Mouse (Mus musculus) G1E (cell line): ENCODE measurements around the gene Cttnbp2. TPM values are rescaled to one million over a fixed set of nuclear protein-coding genes. Genes with fewer than 3 reads are reported as not detected.

Experiments used
- ATAC-seq: 2 replicates; pipeline ENCODE4 v1.8.0; 2016; ENCODE audit warnings: mild to moderate bottlenecking; ENCODE audit not compliant: insufficient number of reproducible peaks, poor library complexity, low FRiP score, severe bottlenecking; ENCODE audit errors: extremely low read depth
- DNase-seq: peaks from one replicate; pipeline ENCODE4 v3.0.0; 2012; ENCODE audit warnings: low spot score
- H3K27me3 ChIP-seq: 2 replicates; pipeline ENCODE4 v1.6.1; 2012; ENCODE audit warnings: mild to moderate bottlenecking, low read length, inconsistent platforms; ENCODE audit not compliant: insufficient read depth
- H3K36me3 ChIP-seq: replicated peaks from 2 replicates; pipeline ENCODE3; 2012; ENCODE audit warnings: mild to moderate bottlenecking, inconsistent platforms
- H3K4me1 ChIP-seq: 2 replicates; pipeline ENCODE4 v1.6.1; 2012; ENCODE audit warnings: low read depth, low read length, inconsistent platforms, mixed read lengths; ENCODE audit not compliant: insufficient read depth
- H3K4me3 ChIP-seq: 2 replicates; pipeline ENCODE4 v1.5.1; 2012; ENCODE audit warnings: low read depth, mild to moderate bottlenecking, inconsistent platforms, low read length, moderate library complexity, mixed read lengths
- H3K9me3 ChIP-seq: replicated peaks from 2 replicates; pipeline ENCODE4 v1.6.1; 2012; ENCODE audit warnings: inconsistent platforms
- CTCF ChIP-seq: IDR thresholded peaks from 2 replicates; pipeline ENCODE4 v1.5.1; 2012; ENCODE audit warnings: low read depth, low read length, inconsistent platforms, mixed read lengths
- GATA1 ChIP-seq: IDR thresholded peaks from 2 replicates; pipeline ENCODE4 v1.6.1; 2012; ENCODE audit warnings: borderline replicate concordance, low read length, inconsistent platforms, mixed read lengths
- GATA2 ChIP-seq: IDR thresholded peaks from 2 replicates; pipeline ENCODE4 v1.6.1; 2012; ENCODE audit warnings: low read depth, low read length, inconsistent platforms, borderline replicate concordance
- POLR2AphosphoS5 ChIP-seq: IDR thresholded peaks from 2 replicates; pipeline ENCODE4 v1.6.1; 2012; ENCODE audit warnings: low read depth, low read length, inconsistent platforms; ENCODE audit not compliant: insufficient replicate concordance
- TAL1 ChIP-seq: conservative IDR thresholded peaks from 2 replicates; pipeline ENCODE4 v1.6.1; 2012; ENCODE audit warnings: low read depth, low read length, inconsistent platforms, mixed read lengths
- polyA plus RNA-seq: library from polyadenylated mRNA; stranded (reverse); fragments of >175 nt; gene quantifications from 2 replicates; pipeline ENCODE4 v1.2.3, GENCODE M21; 2012
- total RNA-seq, 2 experiments: library from RNA; stranded (forward) in 1 of 2; stranded (reverse) in 1 of 2; fragments of 200-1000 nt in 1 of 2; fragments of >200 nt in 1 of 2; fragmentation: Nextera tagmentation in 1 of 2; gene quantifications; 2 replicates each; pipeline ENCODE4 v1.2.3; 2014 to 2017

Gene Cttnbp2
- total and polyA plus RNA-seq, 3 experiments, result 0.22 TPM; not detected in 2

DNA sequence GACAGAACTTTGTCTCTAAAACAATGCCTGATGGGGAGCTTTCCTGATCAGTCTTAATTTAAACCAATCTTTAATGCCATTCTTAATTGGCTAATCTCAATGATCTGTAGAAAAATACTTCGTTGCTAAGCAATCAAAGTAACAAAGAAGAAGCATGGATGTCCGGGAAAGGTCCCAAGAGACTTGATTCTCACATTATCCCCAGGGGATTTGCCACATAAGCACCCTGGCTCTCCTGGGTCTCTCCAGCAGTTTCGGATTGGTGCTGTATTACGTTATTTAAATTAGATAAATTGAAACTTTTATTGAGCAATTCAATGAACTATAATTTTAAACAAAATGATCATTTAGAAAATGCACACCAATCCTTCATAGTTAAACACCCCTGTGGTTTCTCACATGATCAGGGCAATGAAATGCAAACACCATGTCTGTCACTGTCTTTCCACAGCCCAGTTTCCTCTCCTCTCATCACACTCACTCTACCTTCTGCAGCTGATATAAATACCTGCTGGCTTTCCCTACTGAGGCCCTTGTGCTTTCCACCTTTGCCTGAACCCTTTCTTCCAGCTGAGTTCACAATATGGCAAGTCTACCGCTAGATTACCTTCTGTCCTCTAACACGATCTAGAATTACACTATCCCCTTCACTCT is 22.3 kb downstream of the Cttnbp2 start:
- no peak for TF ChIP-seq TAL1
- Histone ChIP-seq H3K4me3 (no peak overlapping the region), H3K27me3 (no peaks in the 10 kb centered on the region; the same call in 1 of the 2 replicates), H3K4me1 (no peaks in the 10 kb centered on the region), H3K36me3 (no peaks in the 10 kb centered on the region), H3K9me3 (no peaks in the 10 kb centered on the region)
- no peak for DNase-seq
- ATAC-seq, result no peak

DNA sequence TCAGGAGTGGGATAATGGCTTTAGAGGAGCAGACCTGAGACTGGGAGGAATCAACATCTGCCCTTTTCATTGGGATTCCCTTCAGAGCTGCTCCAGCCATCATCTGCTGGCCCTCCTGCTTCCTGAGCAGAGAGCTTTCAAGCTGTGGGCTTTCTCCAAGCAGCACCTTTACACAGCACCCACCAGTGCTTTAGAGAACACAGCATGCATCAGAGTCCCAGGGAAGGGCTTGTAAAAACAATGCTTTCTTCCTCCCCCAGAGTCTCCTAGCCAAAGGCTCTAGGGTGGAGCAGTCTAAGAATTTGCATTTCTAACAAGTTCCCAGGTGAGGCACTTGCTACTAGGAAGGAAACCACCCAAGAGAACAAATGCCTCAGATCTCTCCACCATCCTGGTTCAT is 29.6 kb downstream of the Cttnbp2 start:
- Histone ChIP-seq H3K9me3 (no peaks in the 10 kb centered on the region), H3K36me3 (no peaks in the 10 kb centered on the region), H3K4me1 (no peaks in the 10 kb centered on the region), H3K27me3 (no peaks in the 10 kb centered on the region), H3K4me3 (no peak overlapping the region)
- TF ChIP-seq TAL1, result no peak
- TF ChIP-seq POLR2AphosphoS5, result no peak
- no peak for TF ChIP-seq GATA2
- no peak for TF ChIP-seq CTCF
- no peak for TF ChIP-seq GATA1
- no peak for ATAC-seq
- no peak for DNase-seq

DNA sequence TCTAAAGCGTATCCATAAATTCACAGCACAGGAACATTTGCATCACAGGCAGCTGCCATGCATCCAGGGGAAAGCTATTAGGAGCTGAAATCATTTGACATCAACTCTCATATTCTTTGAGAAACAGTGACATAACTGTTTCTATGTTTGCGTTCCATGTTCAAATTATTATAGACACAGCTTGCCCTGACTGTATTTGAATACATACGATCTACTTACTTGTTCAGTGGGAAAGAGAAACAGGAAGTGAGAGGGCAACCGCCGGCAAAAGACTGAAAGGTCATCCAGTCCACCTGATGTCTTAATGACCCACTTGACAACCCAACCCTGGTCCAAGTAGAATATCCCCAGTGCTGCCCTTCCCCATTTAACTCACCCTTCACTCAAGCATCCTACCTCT is 30.6 kb downstream of the Cttnbp2 start:
- no peaks in the 10 kb centered on the region for H3K27me3 ChIP-seq
- H3K36me3 ChIP-seq, result no peaks in the 10 kb centered on the region
- no peaks in the 10 kb centered on the region for H3K9me3 ChIP-seq
- TF ChIP-seq GATA2 (no peak), POLR2AphosphoS5 (no peak), TAL1 (no peak), GATA1 (no peak), CTCF (no peak)
- no peaks in the 10 kb centered on the region for H3K4me1 ChIP-seq
- no peak overlapping the region for H3K4me3 ChIP-seq
- DNase-seq, result no peak
- no peak for ATAC-seq

DNA sequence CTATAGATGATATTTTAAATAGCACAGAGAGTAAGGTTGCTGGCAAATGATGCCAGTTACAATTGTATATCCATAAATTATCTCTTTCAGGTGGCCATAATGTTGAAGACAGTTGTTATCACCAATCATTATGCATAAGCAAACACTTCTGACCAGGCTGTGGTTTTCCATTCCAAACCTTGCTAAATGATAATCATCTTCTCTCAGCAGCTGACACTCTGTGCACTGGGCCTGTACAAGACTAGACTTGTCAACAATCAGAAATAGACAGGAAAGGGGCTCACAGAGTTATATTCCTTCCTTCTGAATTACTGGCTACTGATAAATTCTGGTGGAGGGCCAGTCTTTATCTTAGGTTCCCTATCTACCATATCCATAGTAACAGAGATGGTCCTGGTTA is 32.1 kb downstream of the Cttnbp2 start:
- no peaks in the 10 kb centered on the region for H3K4me1 ChIP-seq
- DNase-seq (no peak), ATAC-seq (no peak)
- TF ChIP-seq CTCF (no peak), TAL1 (no peak), POLR2AphosphoS5 (no peak), GATA1 (no peak), GATA2 (no peak)
- H3K9me3 ChIP-seq, result no peaks in the 10 kb centered on the region
- no peak overlapping the region for H3K4me3 ChIP-seq
- H3K27me3 ChIP-seq, result no peaks in the 10 kb centered on the region
- no peaks in the 10 kb centered on the region for H3K36me3 ChIP-seq

DNA sequence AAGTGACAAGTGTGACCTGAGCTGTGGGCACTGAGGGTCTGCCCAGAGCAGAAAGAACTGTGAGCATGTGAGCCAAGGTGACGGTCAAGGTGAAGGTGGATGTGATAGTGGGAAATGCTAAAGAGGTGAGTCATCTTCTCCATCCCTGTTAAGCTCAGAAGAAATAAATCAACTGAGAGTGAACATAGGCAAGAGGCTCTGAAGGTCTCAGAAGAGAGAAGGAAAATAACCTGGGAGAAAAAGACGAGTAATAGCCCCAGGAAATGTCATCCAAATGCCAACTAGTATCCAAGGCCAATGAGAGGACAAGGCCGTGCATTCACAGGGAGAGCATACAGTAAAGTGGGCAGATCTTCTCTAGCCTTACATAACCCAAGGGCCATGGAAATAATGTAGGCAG is 32.9 kb downstream of the Cttnbp2 start:
- H3K27me3 ChIP-seq, result no peaks in the 10 kb centered on the region
- DNase-seq (no peak), ATAC-seq (no peak)
- H3K4me3 ChIP-seq, result no peak overlapping the region
- no peak for TF ChIP-seq POLR2AphosphoS5
- TF ChIP-seq GATA2, result no peak
- TF ChIP-seq GATA1, result no peak
- TF ChIP-seq CTCF, result no peak
- TF ChIP-seq TAL1, result no peak
- H3K4me1 ChIP-seq, result no peaks in the 10 kb centered on the region
- H3K9me3 ChIP-seq, result no peaks in the 10 kb centered on the region
- no peaks in the 10 kb centered on the region for H3K36me3 ChIP-seq

DNA sequence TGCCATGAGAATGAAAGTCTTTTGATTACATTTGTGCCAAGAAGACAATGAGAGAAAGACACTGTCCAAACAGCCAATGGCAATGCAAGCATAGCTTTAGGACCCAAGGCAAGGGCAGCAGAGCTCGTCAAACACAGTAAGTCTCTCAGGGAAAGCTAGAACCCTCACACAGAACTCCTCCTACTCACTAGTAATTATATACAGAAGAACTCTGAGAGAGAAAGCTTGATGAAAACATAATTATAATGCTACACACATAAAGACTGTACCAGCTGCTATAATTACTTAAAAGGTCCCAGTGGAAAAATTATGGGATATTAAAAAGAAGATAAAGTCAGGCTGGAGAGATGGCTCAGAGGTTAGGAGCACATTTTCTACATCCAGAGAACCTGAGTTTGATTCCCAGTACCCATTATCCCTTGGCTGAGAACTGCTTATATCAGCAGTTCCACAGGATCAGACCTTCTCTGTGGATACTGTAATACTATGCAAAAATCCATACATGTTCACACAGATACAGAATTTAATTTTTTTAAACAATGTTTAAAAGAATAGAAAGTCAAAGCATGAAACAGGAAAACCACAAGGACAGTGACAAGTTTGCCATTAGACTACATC is 37.2 kb downstream of the Cttnbp2 start:
- Histone ChIP-seq H3K9me3 (no peaks in the 10 kb centered on the region), H3K27me3 (no peaks in the 10 kb centered on the region), H3K36me3 (no peaks in the 10 kb centered on the region), H3K4me3 (no peak overlapping the region), H3K4me1 (no peaks in the 10 kb centered on the region)
- ATAC-seq, result no peak
- DNase-seq, result no peak
- TF ChIP-seq CTCF, result no peak
- no peak for TF ChIP-seq TAL1
- no peak for TF ChIP-seq GATA2
- no peak for TF ChIP-seq GATA1
- no peak for TF ChIP-seq POLR2AphosphoS5

DNA sequence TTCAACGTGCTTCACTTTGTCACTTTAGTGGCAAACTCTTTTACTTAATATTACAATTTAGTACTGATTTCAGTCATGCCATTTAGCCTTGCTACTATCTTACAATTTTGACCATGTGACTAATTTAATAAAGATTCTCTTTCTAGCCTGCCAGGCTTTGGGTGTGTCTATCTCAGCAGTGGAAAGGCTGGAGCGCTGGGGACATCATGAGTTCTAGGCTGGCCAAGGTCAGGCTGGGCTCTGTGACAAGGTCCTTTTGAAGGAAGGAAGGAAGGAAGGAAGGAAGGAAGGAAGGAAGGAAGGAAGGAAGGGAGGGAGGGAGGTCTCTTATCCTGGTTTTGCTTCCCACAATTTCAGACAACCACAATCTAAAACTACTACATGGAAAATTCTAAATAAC is 39.7 kb downstream of the Cttnbp2 start:
- no peak for DNase-seq

More for the DNA sequence above, 39.7 kb downstream of the Cttnbp2 start:
- ATAC-seq, result no peak
- no peak for TF ChIP-seq POLR2AphosphoS5
- TF ChIP-seq CTCF, result no peak
- no peak for TF ChIP-seq GATA2
- TF ChIP-seq TAL1, result no peak
- TF ChIP-seq GATA1, result no peak
- Histone ChIP-seq H3K4me3 (no peak overlapping the region), H3K36me3 (no peaks in the 10 kb centered on the region), H3K4me1 (no peaks in the 10 kb centered on the region), H3K27me3 (no peaks in the 10 kb centered on the region), H3K9me3 (no peaks in the 10 kb centered on the region)
